Mouse (Mus musculus): ENCODE data around the gene Spopl.
"Not testable (repeated sequence)": the region's sequence is repeated elsewhere in the genome, so short reads cannot be mapped to it uniquely, and the experiment has no call there.

Spopl gene

DNA sequence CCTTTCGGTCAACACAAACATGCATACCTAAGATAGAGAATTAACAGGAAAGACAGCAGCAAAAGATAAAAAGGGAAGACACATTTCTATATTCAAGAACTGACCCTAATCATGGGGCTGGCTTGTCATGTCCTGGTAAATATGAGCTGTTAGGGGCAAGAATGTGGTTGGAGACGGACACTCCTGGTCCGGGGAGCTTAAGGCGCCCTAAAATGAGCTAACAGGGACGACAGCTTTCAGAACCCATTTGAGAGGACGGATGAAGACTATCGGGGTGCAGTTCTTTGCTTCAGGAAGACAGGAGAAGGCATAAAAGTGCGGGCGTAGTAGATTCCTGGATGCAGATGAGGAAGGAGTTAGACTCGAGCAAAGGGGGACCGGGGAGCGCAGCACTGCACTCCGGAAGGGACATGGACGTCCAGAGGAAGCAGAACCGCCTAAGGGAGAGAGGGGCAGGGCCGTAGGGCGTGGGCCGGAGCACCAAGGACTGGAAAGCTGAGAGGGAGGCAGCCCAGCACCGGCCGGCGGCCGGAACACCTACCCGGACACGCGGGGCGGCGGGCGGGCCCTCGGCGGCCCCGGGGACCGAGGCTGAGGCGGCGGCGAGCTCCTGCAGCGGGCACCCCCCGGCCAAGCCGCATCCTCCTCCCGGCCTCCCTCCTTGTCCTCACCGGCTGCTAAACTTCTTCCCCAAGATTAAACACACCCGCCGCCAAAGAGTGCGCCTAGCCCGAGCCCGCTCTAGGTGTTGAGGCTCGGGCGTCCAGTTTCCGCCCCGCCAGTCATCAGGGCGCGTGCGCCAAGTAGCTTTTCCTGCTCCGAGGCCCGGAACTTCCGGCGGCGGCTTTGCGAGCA is at the start of gene Spopl:
Gene Spopl, minus strand, starts transcription at position 805 of the 855 bp plus-strand sequence.
- DNase-seq: peak; percentile 91

GRCm38 (mm10) chr2:23620128-23620527 is 48.2 kb upstream of the Spopl start:
- no peak for DNase-seq

- no peak for DNase-seq
Observed at GRCm38 (mm10) chr2:23617989-23618388, 46.1 kb upstream of the Spopl start.

DNA sequence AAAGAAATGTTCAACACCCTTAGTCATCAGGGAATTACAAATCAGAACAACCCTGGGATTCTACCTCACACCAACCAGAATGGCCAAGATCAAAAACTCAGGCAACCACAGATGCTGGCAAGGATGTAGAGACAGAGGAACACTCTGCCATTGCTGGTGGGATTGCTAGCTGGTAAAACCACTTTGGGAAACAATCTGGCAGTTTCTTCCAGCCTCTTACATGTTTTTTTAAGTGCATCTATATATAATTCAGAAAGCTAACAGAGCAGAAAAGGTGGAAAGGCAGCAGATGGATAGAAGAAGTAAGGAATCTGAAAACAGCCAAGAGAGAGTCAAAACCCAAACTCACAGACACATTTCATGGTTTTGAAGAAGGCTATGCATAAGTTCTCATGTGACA is 33.5 kb upstream of the Spopl start:
- DNase-seq: no peak

DNA sequence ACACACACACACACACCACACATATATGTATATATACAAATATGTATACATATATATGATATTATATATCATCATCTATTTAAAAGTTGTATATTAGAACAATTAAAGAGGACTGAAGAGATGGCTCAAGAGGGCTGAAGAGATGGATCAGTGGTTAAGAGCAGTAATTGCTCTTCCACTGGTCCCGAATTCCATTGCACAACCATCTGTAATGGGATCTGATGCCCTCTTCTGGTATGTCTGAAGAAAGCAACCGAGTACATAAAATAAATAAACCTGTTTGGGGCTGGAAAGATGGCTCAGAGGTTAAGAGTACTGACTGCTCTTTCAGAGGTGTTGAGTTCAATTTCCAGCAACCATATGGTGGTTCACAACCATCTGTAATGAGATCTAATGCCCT is 16.9 kb upstream of the Spopl start:
- DNase-seq: no peak

DNA sequence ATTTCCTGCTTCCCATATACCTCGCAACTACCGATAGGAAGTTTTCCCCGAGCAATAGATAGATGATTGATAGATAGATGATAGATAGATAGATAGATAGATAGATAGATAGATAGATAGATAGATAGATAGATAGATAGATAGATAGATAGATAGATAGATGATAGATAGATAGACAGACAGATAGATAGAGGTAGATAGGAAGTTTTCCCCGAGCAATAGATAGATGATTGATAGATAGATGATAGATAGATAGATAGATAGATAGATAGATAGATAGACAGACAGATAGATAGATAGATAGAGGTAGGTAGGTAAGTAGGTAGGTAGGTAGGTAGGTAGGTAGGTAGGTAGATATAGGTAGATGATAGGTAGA is 239 bp upstream of the Spopl start:
- DNase-seq: not testable (repeated sequence)

DNA sequence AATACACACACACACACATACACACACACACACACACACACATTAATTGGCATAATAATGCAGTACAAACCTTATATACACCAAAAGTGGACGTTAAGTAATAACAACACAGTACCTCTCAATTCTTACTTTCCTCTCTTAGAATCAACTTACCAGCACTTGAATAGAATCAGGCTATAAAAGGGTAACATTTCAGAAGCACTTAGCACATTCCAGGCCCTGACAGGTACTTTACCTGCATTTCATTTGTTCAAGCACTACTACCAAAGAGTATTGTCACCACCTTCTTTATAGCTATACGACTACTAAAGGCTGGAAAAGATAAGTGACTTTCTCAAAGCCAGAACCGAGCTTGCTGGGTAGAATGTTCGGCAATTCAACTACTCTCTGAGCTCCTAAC is 1.3 kb downstream of the Spopl start:
- no peak for DNase-seq

GRCm38 (mm10) chr2:23568775-23569174 is 3.1 kb downstream of the Spopl start:
- no peak for DNase-seq

- no peak for DNase-seq
Observed at GRCm38 (mm10) chr2:23565081-23565801, 6.7 kb downstream of the Spopl start.

- no peak for DNase-seq
Observed at GRCm38 (mm10) chr2:23562898-23563297, 9.0 kb downstream of the Spopl start.

DNA sequence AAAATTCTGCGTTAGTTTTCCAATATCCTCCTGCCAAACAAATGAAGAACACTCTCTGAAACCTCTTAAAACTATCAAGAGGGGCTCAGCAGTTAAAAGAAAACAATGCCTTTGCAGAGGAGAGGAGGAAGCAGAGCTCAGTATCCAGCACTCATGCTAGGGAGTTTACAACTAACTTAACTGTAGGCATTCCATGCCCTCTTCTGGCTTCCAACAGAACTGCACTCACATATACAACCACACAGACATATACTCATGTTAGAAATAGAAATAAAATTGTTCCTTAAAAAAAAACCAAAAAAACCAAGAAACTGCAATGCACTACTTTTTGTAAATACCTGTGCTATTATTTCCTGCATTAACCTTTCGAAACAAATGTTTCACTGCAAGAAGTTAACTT is 12.7 kb downstream of the Spopl start:
- no peak for DNase-seq

DNA sequence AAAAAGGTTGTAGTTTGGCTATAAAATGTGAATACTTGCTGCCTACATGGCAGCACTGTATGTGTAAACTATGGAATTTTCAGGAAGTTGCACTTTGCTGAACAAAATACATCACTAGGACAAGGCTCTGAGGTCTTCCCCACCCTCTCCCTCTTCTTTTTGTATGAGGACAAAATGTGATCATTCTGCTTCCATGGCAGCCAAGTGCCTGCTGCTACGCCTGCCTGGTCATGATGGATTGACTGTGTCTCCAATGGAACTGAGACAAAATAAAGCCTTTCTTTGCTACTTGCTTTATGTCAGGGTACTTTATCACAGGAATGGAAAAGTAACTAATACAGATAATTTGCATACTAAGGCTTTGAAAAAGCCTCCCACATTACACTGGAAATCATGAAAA is 20.7 kb downstream of the Spopl start:
- no peak for DNase-seq

- DNase-seq: no peak
Observed at GRCm38 (mm10) chr2:23547220-23547619, 24.7 kb downstream of the Spopl start.

DNA sequence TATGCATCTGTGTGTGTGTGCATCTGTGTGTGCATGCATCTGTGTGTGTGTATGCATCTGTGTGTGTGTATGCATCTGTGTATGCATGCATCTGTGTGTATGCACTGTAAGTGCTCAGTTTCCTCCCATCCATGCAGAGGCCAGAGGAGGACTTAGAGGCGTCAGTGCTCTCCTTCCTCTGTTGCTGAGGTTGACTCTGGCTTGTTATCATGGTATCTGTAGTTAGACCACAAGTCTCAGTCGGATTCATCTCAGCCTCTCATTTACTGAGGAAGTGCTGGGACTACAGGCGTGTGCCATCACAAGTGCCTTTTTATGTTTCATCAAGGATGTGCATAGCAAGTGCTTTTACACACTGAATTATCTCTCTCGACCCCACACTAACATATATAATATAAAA is 31.9 kb downstream of the Spopl start:
- no peak for DNase-seq

- not testable (repeated sequence) for DNase-seq
Observed at GRCm38 (mm10) chr2:23527717-23528116, 44.2 kb downstream of the Spopl start.

DNA sequence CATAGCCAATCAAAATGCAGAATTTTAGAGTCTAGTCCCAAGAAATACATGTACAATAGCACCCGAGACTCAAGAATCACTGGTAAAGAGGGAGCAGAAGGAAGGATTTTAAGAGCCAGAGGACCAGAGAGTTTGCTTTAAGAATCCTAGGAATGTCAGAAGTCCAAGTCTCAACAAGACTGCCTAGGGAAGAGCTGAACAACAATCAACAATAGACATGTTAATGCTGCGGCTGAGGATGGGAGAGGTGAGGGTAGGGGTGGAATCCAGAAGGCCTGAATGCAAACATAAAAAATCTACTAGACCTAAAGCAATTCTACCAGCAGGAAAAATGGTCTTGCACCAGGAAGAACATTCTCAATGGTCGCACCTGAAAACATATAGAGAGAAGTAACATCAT is 66.8 kb downstream of the Spopl start:
- no peak for DNase-seq

DNA sequence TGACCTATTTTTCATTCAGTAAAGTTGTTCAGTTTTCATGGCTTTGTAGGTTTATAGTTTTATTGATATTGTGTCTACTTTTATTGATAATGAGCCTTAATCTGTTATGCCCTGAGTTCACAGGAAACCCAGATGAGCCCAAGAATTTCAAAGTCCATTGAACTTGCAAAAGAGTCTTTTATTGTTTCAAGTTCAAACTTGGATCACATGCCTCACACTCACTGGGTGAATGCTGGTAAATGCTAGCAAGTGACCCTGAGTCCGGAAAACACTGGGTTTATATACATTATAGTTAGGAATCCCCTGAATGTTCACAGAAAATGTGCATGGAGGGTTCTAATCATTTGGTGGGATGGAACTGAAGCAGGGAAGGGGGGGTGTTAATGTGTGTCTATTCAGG is 90.2 kb downstream of the Spopl start:
- no peak for DNase-seq

DNA sequence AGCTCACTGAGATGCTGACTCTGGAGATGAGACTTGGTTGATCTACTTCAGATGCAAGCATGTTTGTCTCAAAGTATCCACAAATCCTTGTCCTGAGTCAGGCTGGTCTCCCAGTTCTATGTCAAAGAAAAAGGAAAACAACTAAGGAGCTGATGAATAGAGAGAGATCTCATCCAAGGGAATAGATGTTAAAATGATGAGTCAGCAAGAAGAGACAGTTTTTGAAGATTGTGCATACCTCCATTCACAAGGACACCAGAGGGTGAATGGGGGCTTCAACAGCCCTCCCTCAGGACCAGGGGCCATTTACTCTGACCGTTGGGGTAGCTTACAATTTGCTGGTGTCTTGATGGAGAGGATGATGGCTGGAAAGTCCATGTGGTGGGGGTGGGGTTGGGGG is 104.4 kb downstream of the Spopl start:
- no peak for DNase-seq

DNA sequence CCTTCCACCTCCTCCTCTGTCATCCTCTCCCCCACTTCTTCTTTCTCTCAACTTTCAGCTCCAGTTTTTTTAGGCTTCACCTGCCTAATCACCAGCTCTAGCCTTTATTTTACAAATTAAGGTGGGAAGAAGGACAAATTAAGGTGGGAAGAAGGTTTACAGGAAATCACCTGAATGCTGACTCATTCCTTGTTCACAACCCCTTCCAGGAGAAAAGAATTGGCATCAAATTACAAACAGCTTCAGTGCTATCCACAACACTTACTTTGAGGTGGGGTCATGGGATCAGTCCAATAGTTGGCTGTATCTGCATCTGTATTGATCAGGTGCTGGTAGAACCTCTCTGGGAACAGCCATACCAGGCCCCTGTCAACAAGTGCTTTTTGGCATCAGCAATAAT is 114.5 kb downstream of the Spopl start:
- DNase-seq: no peak

Data from cerebellum, adult 18-20 months (tissue).